Mouse (Mus musculus) cerebellum, adult 11 months (tissue): ENCODE results near the gene Ufsp1.

Experiments used
- DNase-seq: peaks from one replicate; pipeline ENCODE4 v3.0.0; 2022

Gene Ufsp1

GRCm38 (mm10) chr5:137295712-137296111 lies 1.3 kb downstream of the Ufsp1 start:
- peak; percentile 21 for DNase-seq

- peak; percentile 17 for DNase-seq
Measured at GRCm38 (mm10) chr5:137297126-137297525, 2.7 kb downstream of the Ufsp1 start.

GRCm38 (mm10) chr5:137299240-137299639 lies 4.8 kb downstream of the Ufsp1 start:
- no peak for DNase-seq

GRCm38 (mm10) chr5:137301253-137301652 lies 6.8 kb downstream of the Ufsp1 start:
- no peak for DNase-seq

- no peak for DNase-seq
Measured at GRCm38 (mm10) chr5:137303609-137304008, 9.2 kb downstream of the Ufsp1 start.

- no peak for DNase-seq
Measured at GRCm38 (mm10) chr5:137304165-137304564, 9.7 kb downstream of the Ufsp1 start.

GRCm38 (mm10) chr5:137304816-137305215 lies 10.4 kb downstream of the Ufsp1 start:
- no peak for DNase-seq

GRCm38 (mm10) chr5:137305822-137306221 lies 11.4 kb downstream of the Ufsp1 start:
- DNase-seq, result no peak

- no peak for DNase-seq
Measured at GRCm38 (mm10) chr5:137306439-137307005, 12.1 kb downstream of the Ufsp1 start.

- peak; percentile 86 for DNase-seq
Measured at GRCm38 (mm10) chr5:137307071-137307912, 12.9 kb downstream of the Ufsp1 start, which contains the start of gene Srrt. Gene Srrt, minus strand, starts transcription at chr5:137307674.

- DNase-seq, result no peak
Measured at GRCm38 (mm10) chr5:137308356-137308755, 13.9 kb downstream of the Ufsp1 start.

GRCm38 (mm10) chr5:137313466-137314192 lies 19.2 kb downstream of the Ufsp1 start:
- no peak for DNase-seq

- no peak for DNase-seq
Measured at GRCm38 (mm10) chr5:137314193-137315083, 20.0 kb downstream of the Ufsp1 start, which contains the start of gene Trip6. Gene Trip6, minus strand, starts transcription at chr5:137314404.

- DNase-seq, result no peak
Measured at GRCm38 (mm10) chr5:137315084-137315903, 20.9 kb downstream of the Ufsp1 start.

- no peak for DNase-seq
Measured at GRCm38 (mm10) chr5:137317361-137317760, 22.9 kb downstream of the Ufsp1 start.

- no peak for DNase-seq
Measured at GRCm38 (mm10) chr5:137318570-137318969, 24.1 kb downstream of the Ufsp1 start.

- no peak for DNase-seq
Measured at GRCm38 (mm10) chr5:137320996-137321395, 26.6 kb downstream of the Ufsp1 start.

- no peak for DNase-seq
Measured at GRCm38 (mm10) chr5:137330910-137331309, 36.5 kb downstream of the Ufsp1 start.

GRCm38 (mm10) chr5:137332857-137333511 lies 38.6 kb downstream of the Ufsp1 start:
- DNase-seq, result no peak

GRCm38 (mm10) chr5:137333512-137334174 lies 39.2 kb downstream of the Ufsp1 start, which contains the start of gene Slc12a9:
Gene Slc12a9, minus strand, starts transcription at chr5:137333597.
- DNase-seq, result peak; percentile 93
